Mouse (Mus musculus) heart, embryonic 14.5 days (tissue): Measurements from ENCODE around the gene Hyal4. TPM values are rescaled to one million over a fixed set of nuclear protein-coding genes. Genes with fewer than 3 reads are reported as not detected.

Source experiments
- ATAC-seq: fragments of 200-750 bp; cut with Nextera tagmentation; 2 replicates; pipeline ENCODE4 v1.8.0; 2017; ENCODE audit warnings: low read depth, moderate TSS enrichment; ENCODE audit not compliant: insufficient number of reproducible peaks, insufficient read depth, low FRiP score
- H3K27ac ChIP-seq, 2 experiments: fragments of 200-500 bp in 1 of 2; fragments of 300-500 bp in 1 of 2; sonication (generic) in 1 of 2; replicated peaks in 1 of 2; 2 replicates each; pipeline ENCODE4 v1.5.1; 2012 to 2014; ENCODE audit warnings: low read depth in 2 of 2, low read length in 2 of 2, control low read depth in 1 of 2, mild to moderate bottlenecking in 1 of 2, mixed read lengths in 1 of 2; ENCODE audit not compliant: control insufficient read depth in 1 of 2, insufficient read depth in 1 of 2
- H3K27me3 ChIP-seq: fragments of 300-500 bp; sonication (generic); 2 replicates; pipeline ENCODE4 v1.6.1; 2014; ENCODE audit warnings: mild to moderate bottlenecking, low read length, control low read depth; ENCODE audit not compliant: control insufficient read depth, insufficient read depth
- H3K36me3 ChIP-seq: fragments of 300-500 bp; sonication (generic); 2 replicates; pipeline ENCODE4 v1.6.1; 2014; ENCODE audit warnings: mild to moderate bottlenecking, control low read depth, low read length, mixed read lengths; ENCODE audit not compliant: control insufficient read depth, insufficient read depth
- H3K4me1 ChIP-seq, 2 experiments: fragments of 200-500 bp in 1 of 2; fragments of 300-500 bp in 1 of 2; sonication (generic) in 1 of 2; 2 replicates each; pipeline ENCODE4 v1.6.1; 2012 to 2014; ENCODE audit warnings: low read length in 2 of 2, control low read depth in 1 of 2, mixed read lengths in 1 of 2; ENCODE audit not compliant: control insufficient read depth in 2 of 2, insufficient read depth in 2 of 2
- H3K4me2 ChIP-seq: fragments of 300-500 bp; sonication (generic); 2 replicates; pipeline ENCODE4 v1.6.1; 2014; ENCODE audit warnings: mild to moderate bottlenecking, low read length
- H3K4me3 ChIP-seq, 2 experiments: fragments of 200-500 bp in 1 of 2; fragments of 300-500 bp in 1 of 2; sonication (generic) in 1 of 2; 2 replicates each; pipeline ENCODE4 v1.5.1; 2012 to 2014; ENCODE audit warnings: low read length in 2 of 2, mild to moderate bottlenecking in 2 of 2, control low read depth in 1 of 2, low read depth in 1 of 2, moderate library complexity in 1 of 2; ENCODE audit not compliant: control insufficient read depth in 1 of 2, insufficient read depth in 1 of 2
- H3K9ac ChIP-seq: fragments of 300-500 bp; sonication (generic); 2 replicates; pipeline ENCODE4 v1.6.1; 2014; ENCODE audit warnings: mild to moderate bottlenecking, low read length
- H3K9me3 ChIP-seq: fragments of 300-500 bp; sonication (generic); 2 replicates; pipeline ENCODE4 v1.6.1; 2016; ENCODE audit warnings: low read length, control low read depth; ENCODE audit not compliant: control insufficient read depth
- WGBS: fragments of 180-500 bp; shearing (Covaris S2); extraction: QIAGEN DNeasy Blood & Tissue Kit; methylation state at CpG from one replicate; pipeline ENCODE4 v1.1.7; 2014; 5-methylcytosine and 5-hydroxymethylcytosine counted together
- polyA plus RNA-seq: library from polyadenylated mRNA; unstranded; fragments of >200 nt; fragmentation: Nextera tagmentation; extraction: Ambion mirVana; gene quantifications from 2 replicates; pipeline ENCODE4 v1.2.1, GENCODE M21; 2014

Hyal4 gene
- polyA plus RNA-seq, 1 experiment from 2014 or later, result not detected

- no peak overlapping the region for H3K4me2 ChIP-seq
- H3K27me3 ChIP-seq, result no peaks in the 10 kb centered on the region
- no peak for ATAC-seq
- no peaks in the 10 kb centered on the region for H3K36me3 ChIP-seq
- H3K4me3 ChIP-seq, result no peak overlapping the region
- no peak overlapping the region for H3K9ac ChIP-seq
- WGBS, result 83% methylated on average over 2 of the region's 2 CpGs
- H3K4me1 ChIP-seq, result no peaks in the 10 kb centered on the region
- H3K27ac ChIP-seq, result no peak overlapping the region
- H3K9me3 ChIP-seq, result no peaks in the 10 kb centered on the region
Measured at GRCm38 (mm10) chr6:24766261-24766660, 18.1 kb downstream of the Hyal4 start.

DNA sequence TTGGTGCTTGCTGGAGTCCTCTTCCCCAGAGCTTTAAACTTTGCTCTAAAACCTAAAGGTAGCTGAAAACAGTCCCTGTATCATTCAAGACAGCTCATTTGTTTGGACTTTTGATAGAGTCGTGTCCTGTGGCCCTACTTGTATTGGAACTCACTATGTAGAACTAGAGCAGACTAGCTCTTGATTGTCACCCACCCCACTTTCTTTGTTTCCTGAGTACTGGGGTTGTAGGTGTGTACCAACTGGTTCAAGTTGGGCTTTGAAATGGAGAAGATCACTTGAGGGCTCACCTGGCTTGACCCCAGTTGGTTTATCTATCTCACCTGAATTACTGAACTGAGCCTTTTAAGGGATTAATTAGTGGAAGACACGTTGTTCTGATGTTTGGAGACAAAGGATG lies 31.1 kb downstream of the Hyal4 start:
- WGBS, result 56% methylated on average over 2 of the region's 2 CpGs
- no peaks in the 10 kb centered on the region for H3K36me3 ChIP-seq
- no peaks in the 10 kb centered on the region for H3K27me3 ChIP-seq
- no peaks in the 10 kb centered on the region for H3K4me1 ChIP-seq
- H3K4me2 ChIP-seq, result no peak overlapping the region
- H3K9me3 ChIP-seq, result no peaks in the 10 kb centered on the region
- ATAC-seq, result no peak
- H3K27ac ChIP-seq, result no peak overlapping the region
- H3K9ac ChIP-seq, result no peak overlapping the region
- no peak overlapping the region for H3K4me3 ChIP-seq

DNA sequence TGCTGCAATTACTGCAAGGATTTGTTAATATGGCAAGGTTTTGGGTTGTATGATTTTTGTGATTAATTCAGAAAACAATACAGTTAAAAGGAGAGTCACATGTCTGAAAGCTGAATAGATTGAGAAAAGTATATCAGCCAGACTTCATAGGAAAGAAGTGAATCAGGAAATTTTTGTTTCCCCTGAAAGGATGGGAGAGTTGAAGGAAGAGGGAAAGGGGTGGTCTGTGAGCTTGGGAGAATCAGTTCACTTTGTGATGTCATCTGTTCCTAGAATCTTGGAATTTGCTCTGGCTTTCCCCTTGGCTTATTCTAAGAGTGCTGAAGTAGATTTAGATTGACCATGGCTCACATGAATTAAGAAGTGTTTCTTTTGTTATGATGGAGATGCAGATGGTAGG lies 42.8 kb downstream of the Hyal4 start, which contains the start of gene Spam1:
TSS of gene Spam1 (plus strand) at position 301 of the 400 bp plus-strand sequence.
- Histone ChIP-seq H3K4me2 (no peak within 1 kb of the TSS), H3K27me3 (no peaks in the 10 kb centered on the region), H3K9me3 (no peaks in the 10 kb centered on the region), H3K9ac (no peak within 1 kb of the TSS), H3K36me3 (no peaks in the 10 kb centered on the region), H3K27ac (no peak within 1 kb of the TSS), H3K4me3 (no peak within 1 kb of the TSS), H3K4me1 (no peaks in the 10 kb centered on the region)
- ATAC-seq, result no peak

Other genes starting within 250 kb of the Hyal4 start
- 0.23 and 0.49 TPM in 2 replicates for gene Iqub, start 233.3 kb upstream of the Hyal4 start, polyA plus RNA-seq
- gene Ndufa5, start 220.3 kb upstream of the Hyal4 start, polyA plus RNA-seq, result 794 and 834 TPM in 2 replicates
- 0.49 and 0.63 TPM in 2 replicates for gene Asb15, start 220.2 kb upstream of the Hyal4 start, polyA plus RNA-seq
- gene Lmod2, start 150.6 kb upstream of the Hyal4 start, polyA plus RNA-seq, result 54.6 and 56.9 TPM in 2 replicates
- 43.8 and 49.7 TPM in 2 replicates for gene Wasl, start 83.3 kb upstream of the Hyal4 start, polyA plus RNA-seq
- gene Hyal6, start 15.1 kb upstream of the Hyal4 start, polyA plus RNA-seq, result not detected in 2 replicates
- gene Spam1, start 42.9 kb downstream of the Hyal4 start, polyA plus RNA-seq, result not detected in 2 replicates
- gene Hyal5, start 109.7 kb downstream of the Hyal4 start, polyA plus RNA-seq, result not detected in 2 replicates
- gene Tmem229a, start 208.0 kb downstream of the Hyal4 start, polyA plus RNA-seq, result 0.05 TPM in 1 of 2 replicates, not detected in the other